ENCODE assay signal across 11 mouse cellular contexts in the genomic region with DNA sequence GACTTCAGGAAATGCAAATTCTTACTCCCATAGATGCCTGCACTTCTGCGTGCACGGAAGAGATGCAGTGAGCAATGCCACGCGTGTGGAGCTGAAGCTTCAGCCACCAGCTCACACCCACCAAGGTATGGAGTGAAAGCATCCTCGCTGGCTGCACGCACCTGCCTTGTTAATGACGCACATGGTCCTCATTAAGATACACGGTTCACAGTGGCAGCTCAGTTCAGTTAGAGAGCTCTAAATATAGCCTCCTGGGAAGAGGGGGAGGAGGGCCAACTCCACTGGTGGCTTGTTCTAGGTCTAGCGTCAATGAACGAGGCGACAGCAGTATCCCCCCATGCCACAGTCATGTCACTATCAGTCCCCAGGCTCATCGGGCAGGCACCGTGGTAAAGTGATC.
DNase-seq lines count a peak whose midpoint lies in the region; ATAC-seq lines count a peak whose summit lies in the region.
"Had no signal": no experiment of that assay in that cellular context is flagged by ENCODE, and none has a peak within 500 bp of the region (broad histone marks: within the 10 kb centered on the region; RNA-seq: fewer than 3 reads in every experiment).

No protein-coding gene starts in this region.

- WGBS in heart, embryonic 13.5 days, result 36% methylated on average over 13 of the region's 13 CpGs
- WGBS in limb, embryonic 12.5 days, result 28% methylated on average over 13 of the region's 13 CpGs

- H3K9me3 ChIP-seq in megakaryocyte, embryonic 14.5 days, result no peaks in the 10 kb centered on the region
- no peaks in the 10 kb centered on the region for H3K9me3 ChIP-seq in heart, embryonic 13.5 days
- no peaks in the 10 kb centered on the region for H3K9me3 ChIP-seq in limb, embryonic 12.5 days
- H3K9me3 ChIP-seq: midbrain, embryonic 10.5 days; neural tube, embryonic 13.5 days had no signal

- DNase-seq in gastrocnemius, adult 18-20 months (ENCODE audit: low spot score), result peak; percentile 59
- no peak for DNase-seq in gastrocnemius, postnatal 10 days
- no peak for DNase-seq in ovary, postnatal 36 days (ENCODE audit: low spot score)
- DNase-seq: thymus, adult 2 months had no signal

- no peaks in the 10 kb centered on the region for H3K36me3 ChIP-seq in megakaryocyte, embryonic 14.5 days (replicated peaks; ENCODE audit: low read length)
- H3K36me3 ChIP-seq in heart, embryonic 13.5 days, result no peaks in the 10 kb centered on the region
- no peaks in the 10 kb centered on the region for H3K36me3 ChIP-seq in limb, embryonic 12.5 days
- H3K36me3 ChIP-seq: midbrain, embryonic 10.5 days; neural tube, embryonic 13.5 days had no signal

- H3K27me3 ChIP-seq in megakaryocyte, embryonic 14.5 days (replicated peaks), result peaks cover 2% of the 10 kb centered on the region
- H3K27me3 ChIP-seq in heart, embryonic 13.5 days (replicated peaks), result no peaks in the 10 kb centered on the region
- H3K27me3 ChIP-seq in limb, embryonic 12.5 days, result peaks cover 42% of the 10 kb centered on the region
- H3K27me3 ChIP-seq: neural tube, embryonic 13.5 days had no signal

- H3K27ac ChIP-seq in heart, embryonic 13.5 days (replicated peaks), result peak overlapping the region; percentile 78
- H3K27ac ChIP-seq in limb, embryonic 12.5 days, result no peak overlapping the region
- H3K27ac ChIP-seq: hindbrain, postnatal 0 days; midbrain, embryonic 10.5 days; neural tube, embryonic 13.5 days had no signal

- H3K4me1 ChIP-seq in megakaryocyte, embryonic 14.5 days, result peaks cover 63% of the 10 kb centered on the region
- H3K4me1 ChIP-seq in heart, embryonic 13.5 days, result peaks cover 67% of the 10 kb centered on the region
- peaks cover 34% of the 10 kb centered on the region for H3K4me1 ChIP-seq in limb, embryonic 12.5 days (replicated peaks)

- H3K9ac ChIP-seq in heart, embryonic 13.5 days, result peak overlapping the region; percentile 58; the same call in 1 of the 2 replicates
- no peak overlapping the region for H3K9ac ChIP-seq in limb, embryonic 12.5 days (replicated peaks)
- H3K9ac ChIP-seq: neural tube, embryonic 13.5 days had no signal

- peak overlapping the region; percentile 44 for H3K4me3 ChIP-seq in megakaryocyte, embryonic 14.5 days (replicated peaks)
- H3K4me3 ChIP-seq in heart, embryonic 13.5 days, result peak overlapping the region; percentile 17
- H3K4me3 ChIP-seq in limb, embryonic 12.5 days (replicated peaks), result no peak overlapping the region
- H3K4me3 ChIP-seq: midbrain, embryonic 10.5 days; neural tube, embryonic 13.5 days had no signal

- no peak for ATAC-seq in megakaryocyte, adult 5-6 weeks (ENCODE audit: poor library complexity, severe bottlenecking)
- 0 out of 2 replicates have a peak, but pooled peaks have one; percentile 23 for ATAC-seq in heart, embryonic 13.5 days (ENCODE audit: extremely low read depth, insufficient number of reproducible peaks, low FRiP score, low TSS enrichment)
- ATAC-seq in limb, embryonic 12.5 days (ENCODE audit: insufficient number of reproducible peaks, insufficient read depth, low FRiP score, low TSS enrichment, low read depth), result peak; percentile 32; the same call in 1 of the 2 replicates
- ATAC-seq: hindbrain, postnatal 0 days had no signal

- H3K4me2 ChIP-seq in heart, embryonic 13.5 days, result peak overlapping the region; percentile 61
- 0 out of 2 replicates have a peak overlapping the region, but pooled peaks have one; percentile 18 for H3K4me2 ChIP-seq in limb, embryonic 12.5 days
- H3K4me2 ChIP-seq: neural tube, embryonic 13.5 days had no signal
